Mouse (Mus musculus) CD4-positive, CD25-positive, alpha-beta regulatory T cell, adult 4 months (primary cell): ENCODE measurements around the gene Tctex1d2. TPM values are rescaled to one million over a fixed set of nuclear protein-coding genes. Genes with fewer than 3 reads are reported as not detected.
"Not testable (repeated sequence)": the region's sequence is repeated elsewhere in the genome, so short reads cannot be mapped to it uniquely, and the experiment has no call there.

Experiments
- ATAC-seq: one replicate; pipeline ENCODE4 v1.8.0; 2017
- polyA plus RNA-seq, 2 experiments: library from polyadenylated mRNA; unstranded; fragments of 100-300 nt; shearing (Covaris generic); gene quantifications; one replicate each; pipeline ENCODE4 v1.2.1; 2017

Tctex1d2 gene
- polyA plus RNA-seq, 2 experiments from 2014 or later, result 4.3 to 7.4 TPM

DNA sequence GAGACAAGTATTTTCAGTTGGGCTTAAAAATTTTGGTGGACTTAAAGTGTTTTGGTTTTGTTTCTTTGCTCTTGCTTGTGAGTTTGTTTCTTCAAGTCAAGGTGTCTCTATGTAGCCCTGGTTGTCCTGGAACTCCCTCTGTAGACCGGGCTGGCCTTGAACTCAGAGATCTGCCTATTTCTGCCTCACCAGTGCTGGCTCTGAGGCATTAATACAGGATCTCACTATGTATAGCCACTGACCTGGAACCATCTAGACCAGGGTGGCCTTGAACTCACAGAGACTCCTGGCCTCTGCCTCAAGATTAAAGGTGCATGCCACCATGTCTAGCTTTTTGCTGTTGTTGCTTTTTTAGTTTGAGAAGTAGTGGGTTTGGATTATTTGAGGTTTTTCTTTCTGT is 12.4 kb downstream of the Tctex1d2 start:
- ATAC-seq, result no peak

GRCm38 (mm10) chr16:32433138-32433537 is 13.6 kb downstream of the Tctex1d2 start:
- no peak for ATAC-seq

DNA sequence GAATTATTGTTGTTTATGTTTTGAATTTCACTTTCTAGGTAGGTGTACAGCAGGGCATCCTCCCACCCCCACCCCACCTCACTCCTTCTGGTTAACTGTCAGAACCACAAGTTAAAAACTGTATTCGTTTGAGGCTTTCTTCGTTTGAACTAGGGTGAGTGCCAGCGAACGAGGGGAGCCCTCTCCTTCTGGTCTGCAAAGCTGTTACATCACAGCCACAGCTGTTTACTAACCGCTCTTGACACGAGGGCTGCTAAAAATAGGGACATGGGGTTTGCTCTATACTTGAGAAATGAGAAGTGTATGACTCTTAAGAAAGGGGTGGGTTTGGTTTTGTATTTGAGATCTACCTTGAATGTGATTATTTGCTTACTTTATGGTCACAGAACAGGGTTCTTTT is 14.6 kb downstream of the Tctex1d2 start:
- ATAC-seq, result peak; percentile 21

GRCm38 (mm10) chr16:32434691-32435090 is 15.2 kb downstream of the Tctex1d2 start:
- ATAC-seq, result no peak

DNA sequence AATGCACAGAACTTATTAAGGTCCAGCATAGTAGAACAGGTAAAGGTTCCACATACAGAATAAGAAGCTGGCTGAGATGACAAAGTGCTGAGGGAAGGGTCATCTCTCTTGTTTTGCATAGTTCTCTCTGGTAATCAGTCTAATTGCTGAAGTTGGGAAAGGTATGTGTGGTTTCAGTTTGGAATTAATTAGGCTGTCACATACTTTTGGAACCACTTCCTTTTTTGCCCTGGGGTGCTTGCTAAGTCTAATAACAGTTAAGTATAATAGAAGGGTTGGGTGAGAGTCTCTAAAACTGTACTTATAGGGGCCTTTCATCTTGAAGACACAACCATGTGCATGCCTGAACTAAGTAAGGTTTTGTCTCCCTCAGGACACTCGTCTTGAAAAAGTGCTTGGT is 17.2 kb downstream of the Tctex1d2 start:
- no peak for ATAC-seq

DNA sequence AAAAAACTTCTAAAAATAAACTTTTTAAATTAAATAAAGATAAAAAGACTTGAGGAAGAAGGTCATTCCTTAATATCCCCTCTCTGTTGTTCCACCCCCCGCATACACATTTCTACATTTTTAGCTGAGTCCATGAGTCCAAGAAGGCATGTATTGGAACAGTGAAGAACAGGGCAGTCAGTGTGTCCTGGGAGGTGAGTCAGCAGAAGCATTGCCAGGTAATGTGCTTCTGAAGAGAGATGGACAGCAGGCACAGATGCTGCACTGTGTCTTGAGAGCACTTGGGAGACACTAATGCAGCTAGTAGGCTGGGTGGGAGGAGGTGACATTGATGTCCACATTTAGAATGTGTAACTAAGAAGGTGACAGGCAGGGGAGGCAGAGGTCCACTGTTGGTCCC is 17.8 kb downstream of the Tctex1d2 start:
- no peak for ATAC-seq

DNA sequence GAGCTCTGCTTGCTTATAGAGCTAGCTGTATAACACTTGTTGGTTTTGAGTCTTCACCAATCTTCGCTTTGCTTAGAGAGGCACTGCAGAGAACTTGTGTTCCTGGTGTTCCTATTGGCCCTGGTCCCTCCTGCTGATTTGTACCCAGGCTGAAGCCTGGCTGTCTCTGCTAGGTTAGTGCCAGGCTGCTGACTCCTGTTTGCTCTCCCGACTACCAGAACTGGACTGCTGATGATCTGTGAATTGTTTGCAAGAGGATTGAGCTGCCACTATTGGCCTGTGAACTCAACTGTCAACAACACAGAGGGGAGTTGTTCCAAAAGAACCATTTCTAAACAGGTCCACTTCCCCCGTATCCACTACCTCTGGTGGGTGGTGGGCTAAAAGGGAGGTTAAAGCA is 21.9 kb downstream of the Tctex1d2 start:
- no peak for ATAC-seq

- not testable (repeated sequence) for ATAC-seq
These were observed 25.1 kb downstream of the Tctex1d2 start for GRCm38 (mm10) chr16:32444615-32445014.

GRCm38 (mm10) chr16:32445558-32445957 is 26.1 kb downstream of the Tctex1d2 start:
- no peak for ATAC-seq

DNA sequence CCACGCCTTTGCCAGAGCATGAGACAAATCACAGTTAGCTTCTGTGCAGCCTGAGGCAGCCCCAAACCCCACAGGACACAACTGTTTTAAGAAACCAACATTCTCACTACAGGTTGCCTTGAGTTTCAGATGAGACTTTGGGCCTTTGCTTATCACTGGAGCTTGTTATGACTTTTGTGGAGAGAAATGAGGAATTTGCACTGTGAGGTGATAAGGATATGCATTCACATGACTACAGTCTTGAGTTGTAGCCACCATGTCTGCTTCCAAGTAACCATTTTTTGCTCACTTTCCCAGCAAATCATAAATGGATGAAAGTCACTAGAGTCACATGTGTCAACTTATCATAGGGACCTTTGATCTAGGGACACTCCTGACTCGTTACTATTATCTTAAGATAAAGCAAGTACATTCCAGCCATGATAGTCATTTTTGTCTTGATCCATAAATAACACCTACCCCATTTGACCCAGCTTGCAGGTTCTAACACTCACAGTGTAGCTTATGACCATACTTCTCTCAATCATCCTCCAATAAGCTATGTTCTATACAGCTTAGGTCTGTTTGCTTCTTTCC is 27.1 kb downstream of the Tctex1d2 start:
- ATAC-seq, result no peak

- no peak for ATAC-seq
These were observed 30.2 kb downstream of the Tctex1d2 start for GRCm38 (mm10) chr16:32449665-32450064.

- no peak for ATAC-seq
These were observed 30.6 kb downstream of the Tctex1d2 start for GRCm38 (mm10) chr16:32450133-32450532.

GRCm38 (mm10) chr16:32453102-32453501 is 33.6 kb downstream of the Tctex1d2 start:
- ATAC-seq, result no peak

DNA sequence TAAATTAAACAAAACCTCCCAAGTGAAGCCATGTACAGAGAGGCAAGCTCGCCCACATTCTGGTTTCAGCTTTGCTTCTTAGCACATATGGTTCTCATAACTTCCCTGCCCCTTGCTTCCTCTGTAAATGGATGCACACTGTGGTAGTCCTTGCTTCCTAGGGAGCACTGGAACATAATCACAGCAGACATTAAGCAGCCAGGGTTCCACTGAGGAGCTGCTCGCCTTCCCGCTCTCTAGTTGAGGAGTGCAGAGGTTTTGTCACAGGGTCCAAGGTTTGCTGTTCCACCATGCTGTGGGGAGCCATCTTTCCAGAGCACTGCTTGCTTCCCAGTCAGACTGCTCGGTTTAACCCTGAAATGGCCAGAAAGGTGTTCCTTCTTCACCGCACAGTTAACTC is 35.1 kb downstream of the Tctex1d2 start:
- no peak for ATAC-seq

GRCm38 (mm10) chr16:32456086-32456485 is 36.6 kb downstream of the Tctex1d2 start:
- ATAC-seq, result no peak

DNA sequence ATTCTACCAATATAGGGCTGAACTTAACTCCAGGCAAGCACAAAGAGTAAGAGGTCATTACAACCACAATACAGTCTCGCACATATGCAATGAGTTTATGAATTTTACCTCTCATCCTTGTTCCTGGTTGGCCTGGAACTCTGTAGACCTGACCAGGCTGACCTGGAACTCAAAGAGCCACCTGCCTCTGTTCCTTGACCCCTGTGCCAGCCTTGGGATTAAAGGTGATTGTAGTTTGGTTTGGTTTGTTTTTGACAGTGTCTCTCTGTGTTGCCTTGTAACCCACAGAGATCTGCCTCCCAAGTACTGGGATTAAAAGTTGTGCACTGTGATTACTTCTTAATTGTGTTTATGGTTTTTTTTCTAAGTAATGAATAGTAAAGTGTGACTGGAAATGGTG is 37.3 kb downstream of the Tctex1d2 start:
- ATAC-seq, result no peak

DNA sequence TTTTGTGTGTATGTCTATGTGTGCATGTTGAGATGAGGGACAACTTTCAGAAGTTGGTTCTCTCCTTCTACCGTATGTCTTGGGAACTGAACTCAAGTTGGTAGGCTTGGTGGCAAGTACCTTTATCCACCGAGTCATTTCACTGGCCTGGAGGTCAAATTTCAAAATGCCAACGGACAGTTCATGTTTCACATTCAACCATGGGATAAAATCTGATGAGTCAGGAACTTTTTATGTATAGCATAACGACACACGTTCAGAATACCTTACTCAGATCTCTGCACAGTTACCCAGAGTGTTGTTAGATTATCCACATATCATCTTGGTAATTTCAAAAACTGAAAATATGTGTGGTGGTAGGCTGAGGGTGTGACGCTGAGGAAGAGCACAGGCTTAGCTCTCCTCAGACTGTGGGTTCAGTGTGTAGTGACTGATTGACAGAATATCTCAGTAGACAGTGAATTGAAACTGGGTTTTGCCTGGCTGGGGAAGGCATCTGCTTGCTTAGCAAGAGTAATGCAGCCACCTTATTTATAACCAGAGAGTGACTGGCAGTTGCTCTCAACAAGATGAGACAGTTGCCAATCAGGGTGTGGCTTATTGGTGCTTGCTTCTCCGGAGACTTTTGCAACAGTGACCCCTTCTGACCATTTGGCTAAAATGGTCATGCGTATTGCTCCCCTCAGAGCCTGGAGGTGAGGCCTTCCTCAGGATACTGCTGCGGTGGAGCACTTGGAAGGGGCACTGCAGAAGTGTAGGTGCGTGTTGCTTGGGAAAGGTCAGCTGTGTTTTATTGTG is 38.3 kb downstream of the Tctex1d2 start:
- no peak for ATAC-seq

- ATAC-seq, result no peak
These were observed 41.0 kb downstream of the Tctex1d2 start for GRCm38 (mm10) chr16:32460518-32460917.

- ATAC-seq, result no peak
These were observed 42.2 kb downstream of the Tctex1d2 start for GRCm38 (mm10) chr16:32461713-32462112.

- no peak for ATAC-seq
These were observed 43.4 kb downstream of the Tctex1d2 start for GRCm38 (mm10) chr16:32462950-32463349.

GRCm38 (mm10) chr16:32463426-32463825 is 43.9 kb downstream of the Tctex1d2 start:
- ATAC-seq, result no peak

DNA sequence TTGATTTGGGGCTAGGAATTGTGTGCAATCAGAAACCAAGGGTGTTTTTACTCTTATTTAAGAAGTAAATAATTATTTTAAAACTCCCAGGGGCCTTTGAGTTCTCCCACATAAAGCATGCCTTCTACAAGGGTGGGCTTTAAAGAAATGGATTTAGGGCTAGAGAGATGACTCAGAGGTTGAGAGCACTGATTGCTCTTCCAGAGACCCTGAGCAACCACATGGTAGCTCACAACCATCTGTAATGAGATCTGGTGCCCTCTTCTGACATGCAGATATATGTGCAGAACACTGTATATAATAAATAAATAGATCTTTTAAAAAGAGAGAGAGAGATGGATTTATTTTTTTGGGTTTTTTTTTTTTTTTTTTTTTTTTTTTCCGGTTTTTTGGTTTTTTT is 45.4 kb downstream of the Tctex1d2 start:
- ATAC-seq, result no peak

- no peak for ATAC-seq
These were observed 49.0 kb downstream of the Tctex1d2 start for GRCm38 (mm10) chr16:32468488-32468887.

DNA sequence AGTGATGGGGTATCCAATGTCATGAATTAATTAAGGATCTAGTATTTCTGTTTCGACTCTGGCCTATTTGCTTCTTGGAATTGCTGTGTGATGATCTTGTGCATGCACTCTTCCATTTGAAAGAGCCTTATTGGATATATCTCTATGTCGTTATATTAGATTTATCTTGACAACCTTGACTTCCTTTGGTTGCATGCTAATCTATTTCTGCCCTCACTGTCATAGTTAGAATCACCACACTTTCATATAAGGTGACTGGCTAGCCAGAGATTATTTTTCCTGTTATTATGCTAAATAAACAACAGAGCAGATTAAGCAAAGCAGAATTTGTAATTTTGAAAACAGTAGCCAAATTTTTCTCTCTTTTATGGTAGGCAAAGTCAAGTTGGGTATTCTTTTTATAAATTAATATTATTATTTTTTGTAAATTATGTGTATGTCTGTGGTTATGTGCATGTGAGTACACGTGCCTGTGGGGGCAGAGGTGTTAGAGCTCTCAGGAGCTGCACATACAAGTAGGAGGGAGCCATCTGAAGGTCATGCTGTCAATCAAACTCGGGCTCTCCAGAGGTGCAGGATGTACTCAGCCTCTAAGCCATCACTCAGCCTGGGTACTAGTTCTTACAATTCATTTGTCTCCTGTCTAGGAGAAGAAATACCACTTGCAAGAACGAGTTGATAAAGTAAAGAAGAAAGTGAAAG is 50.1 kb downstream of the Tctex1d2 start:
- ATAC-seq, result no peak
